Mouse (Mus musculus) testis, adult 2 months (tissue): ENCODE measurements around the gene Tmem214. TPM values are rescaled to one million over a fixed set of nuclear protein-coding genes. Genes with fewer than 3 reads are reported as not detected.

Experiments used
- H3K27ac ChIP-seq: fragments of 200-500 bp; 2 replicates; pipeline ENCODE4 v1.5.1; 2012; ENCODE audit warnings: low read depth, low read length; ENCODE audit not compliant: control insufficient read depth, insufficient read depth
- H3K27me3 ChIP-seq: fragments of 200-500 bp; 2 replicates; pipeline ENCODE4 v1.6.1; 2012; ENCODE audit warnings: mild to moderate bottlenecking, low read length, moderate library complexity; ENCODE audit not compliant: control insufficient read depth, insufficient read depth
- H3K36me3 ChIP-seq: fragments of 200-500 bp; 2 replicates; pipeline ENCODE4 v1.6.1; 2012; ENCODE audit warnings: mild to moderate bottlenecking, low read length; ENCODE audit not compliant: control insufficient read depth, insufficient read depth
- H3K4me1 ChIP-seq: fragments of 200-500 bp; 2 replicates; pipeline ENCODE4 v1.6.1; 2012; ENCODE audit warnings: low read length; ENCODE audit not compliant: control insufficient read depth, insufficient read depth
- H3K4me3 ChIP-seq: fragments of 200-500 bp; 2 replicates; pipeline ENCODE4 v1.5.1; 2012; ENCODE audit warnings: low read depth, mild to moderate bottlenecking, low read length, moderate library complexity, mixed read lengths; ENCODE audit not compliant: control insufficient read depth
- CTCF ChIP-seq: fragments of 200-500 bp; IDR thresholded peaks from 2 replicates; pipeline ENCODE4 v1.5.1; 2012; ENCODE audit warnings: low read depth, mild to moderate bottlenecking, inconsistent platforms, low read length, moderate library complexity; ENCODE audit not compliant: control insufficient read depth, insufficient read depth, insufficient replicate concordance
- POLR2A ChIP-seq: fragments of 200-500 bp; IDR thresholded peaks from 2 replicates; pipeline ENCODE4 v1.6.1; 2012; ENCODE audit warnings: low read depth, mild to moderate bottlenecking, inconsistent platforms, low read length, moderate library complexity; ENCODE audit not compliant: control insufficient read depth
- polyA plus RNA-seq: library from polyadenylated mRNA; depleted of rRNA; stranded (reverse); fragments of >200 nt; gene quantifications from 2 replicates; pipeline ENCODE4 v1.2.3, GENCODE M21; 2012; rRNA removed

Tmem214 gene
- polyA plus RNA-seq, 1 experiment, result 126 TPM

DNA sequence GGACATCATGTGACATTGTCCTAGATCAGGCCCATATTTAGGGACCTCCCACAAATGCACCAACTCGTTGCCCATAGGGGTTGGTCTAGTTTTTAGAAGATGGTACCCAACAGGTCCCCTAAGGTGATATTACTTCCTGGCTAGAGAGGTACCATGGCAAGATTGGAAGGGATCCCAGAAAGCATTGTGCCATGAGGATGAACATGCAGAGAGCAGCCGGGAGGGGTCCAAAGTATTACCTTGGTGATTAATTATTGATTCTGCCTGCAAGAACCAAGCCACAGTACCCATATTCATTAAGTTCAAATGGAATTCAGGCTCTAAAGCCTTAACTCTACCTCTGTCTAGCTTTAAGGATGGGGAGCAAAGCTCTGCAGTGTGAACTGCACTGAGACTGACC is 58.3 kb downstream of the Tmem214 start:
- H3K36me3 ChIP-seq, result no peaks in the 10 kb centered on the region
- H3K27ac ChIP-seq, result no peak overlapping the region
- H3K4me3 ChIP-seq, result no peak overlapping the region
- TF ChIP-seq CTCF, result no peak
- no peak for TF ChIP-seq POLR2A
- H3K4me1 ChIP-seq, result peaks cover 12% of the 10 kb centered on the region
- H3K27me3 ChIP-seq, result no peaks in the 10 kb centered on the region

- Histone ChIP-seq H3K27me3 (no peaks in the 10 kb centered on the region), H3K4me3 (no peak overlapping the region), H3K36me3 (no peaks in the 10 kb centered on the region), H3K4me1 (no peaks in the 10 kb centered on the region), H3K27ac (no peak overlapping the region)
- TF ChIP-seq POLR2A, result no peak
- TF ChIP-seq CTCF, result no peak
Observed at GRCm38 (mm10) chr5:30927945-30928529, 60.2 kb downstream of the Tmem214 start.

Other genes with a start within 250 kb of the Tmem214 start
- gene Slc35f6, start 220.1 kb upstream of the Tmem214 start, polyA plus RNA-seq, result 29.4 TPM in 2 replicates
- 5.8 and 6.3 TPM in 2 replicates for gene Cenpa, start 201.2 kb upstream of the Tmem214 start, polyA plus RNA-seq
- 73.0 and 78.9 TPM in 2 replicates for gene Dpysl5, start 156.4 kb upstream of the Tmem214 start, polyA plus RNA-seq
- 341 and 342 TPM in 2 replicates for gene Mapre3, start 53.4 kb upstream of the Tmem214 start, polyA plus RNA-seq
- gene Agbl5, start 20.7 kb downstream of the Tmem214 start, polyA plus RNA-seq, result 489 and 539 TPM in 2 replicates
- gene Ost4, start 39.8 kb downstream of the Tmem214 start, polyA plus RNA-seq, result 184 and 197 TPM in 2 replicates
- gene Emilin1, start 45.4 kb downstream of the Tmem214 start, polyA plus RNA-seq, result 5.7 and 6.5 TPM in 2 replicates
- 6.0 and 10.3 TPM in 2 replicates for gene Khk, start 53.4 kb downstream of the Tmem214 start, polyA plus RNA-seq
- 0.69 and 0.77 TPM in 2 replicates for gene Cgref1, start 77.6 kb downstream of the Tmem214 start, polyA plus RNA-seq
- gene Preb, start 92.3 kb downstream of the Tmem214 start, polyA plus RNA-seq, result 79.5 and 83.1 TPM in 2 replicates
- 1.00 and 1.0 TPM in 2 replicates for gene Tcf23, start 100.7 kb downstream of the Tmem214 start, polyA plus RNA-seq
- gene Atraid, start 180.3 kb downstream of the Tmem214 start, polyA plus RNA-seq, result 38.7 and 47.7 TPM in 2 replicates
- 5.4 and 6.2 TPM in 2 replicates for gene Slc5a6, start 180.9 kb downstream of the Tmem214 start, polyA plus RNA-seq
- 11.2 and 14.0 TPM in 2 replicates for gene Cad, start 186.8 kb downstream of the Tmem214 start, polyA plus RNA-seq
- gene Dnajc5g, start 238.3 kb downstream of the Tmem214 start, polyA plus RNA-seq, result 172 and 183 TPM in 2 replicates
- 311 and 315 TPM in 2 replicates for gene Slc30a3, start 240.2 kb downstream of the Tmem214 start, polyA plus RNA-seq
- 9.8 and 11.1 TPM in 2 replicates for gene Trim54, start 248.7 kb downstream of the Tmem214 start, polyA plus RNA-seq